Mouse (Mus musculus): Measurements from ENCODE around the gene Gdpd3.

Gdpd3 gene

DNA sequence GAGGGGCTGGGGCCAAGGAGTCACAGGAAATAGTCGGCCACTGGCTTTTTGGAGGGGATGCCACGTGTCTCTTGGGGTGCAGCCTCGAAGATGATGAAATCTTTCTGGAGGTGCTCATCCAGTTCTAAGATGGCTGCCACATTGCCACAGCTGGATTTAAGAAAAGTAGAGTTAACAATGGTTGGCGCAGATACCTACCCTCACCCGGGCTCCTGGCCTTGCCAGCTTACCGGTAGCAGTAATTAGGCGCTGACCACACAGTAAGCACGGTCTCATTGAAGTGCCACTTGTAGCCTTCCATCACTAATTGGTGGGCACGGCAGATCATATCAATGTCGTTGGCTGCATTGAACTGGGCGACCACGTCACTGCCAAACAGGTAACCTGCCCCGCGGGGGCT, 20.0 kb downstream of the Gdpd3 start:
- no peak for DNase-seq (ENCODE audit: extremely low spot score, low spot score)

DNA sequence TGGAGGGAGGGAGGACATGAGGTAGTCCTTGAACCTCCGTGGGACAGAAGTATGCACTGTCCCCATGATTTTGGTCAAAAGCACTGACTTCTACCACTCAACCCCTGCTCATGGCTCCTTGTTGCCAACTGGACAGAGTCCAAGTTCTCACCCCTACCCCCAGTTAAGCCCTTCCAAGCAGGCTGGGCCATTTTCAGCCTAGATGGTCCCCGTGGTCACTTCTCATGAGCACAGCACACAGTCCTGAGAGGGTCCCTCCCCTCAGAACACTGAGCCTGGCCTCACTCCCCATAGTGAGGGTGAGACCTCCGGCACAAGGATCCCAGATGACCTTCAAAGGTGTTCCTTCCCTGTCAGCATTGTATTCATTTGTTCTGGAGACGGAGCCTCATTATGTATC, 23.0 kb downstream of the Gdpd3 start:
- no peak for DNase-seq (ENCODE audit: extremely low spot score, low spot score)

DNA sequence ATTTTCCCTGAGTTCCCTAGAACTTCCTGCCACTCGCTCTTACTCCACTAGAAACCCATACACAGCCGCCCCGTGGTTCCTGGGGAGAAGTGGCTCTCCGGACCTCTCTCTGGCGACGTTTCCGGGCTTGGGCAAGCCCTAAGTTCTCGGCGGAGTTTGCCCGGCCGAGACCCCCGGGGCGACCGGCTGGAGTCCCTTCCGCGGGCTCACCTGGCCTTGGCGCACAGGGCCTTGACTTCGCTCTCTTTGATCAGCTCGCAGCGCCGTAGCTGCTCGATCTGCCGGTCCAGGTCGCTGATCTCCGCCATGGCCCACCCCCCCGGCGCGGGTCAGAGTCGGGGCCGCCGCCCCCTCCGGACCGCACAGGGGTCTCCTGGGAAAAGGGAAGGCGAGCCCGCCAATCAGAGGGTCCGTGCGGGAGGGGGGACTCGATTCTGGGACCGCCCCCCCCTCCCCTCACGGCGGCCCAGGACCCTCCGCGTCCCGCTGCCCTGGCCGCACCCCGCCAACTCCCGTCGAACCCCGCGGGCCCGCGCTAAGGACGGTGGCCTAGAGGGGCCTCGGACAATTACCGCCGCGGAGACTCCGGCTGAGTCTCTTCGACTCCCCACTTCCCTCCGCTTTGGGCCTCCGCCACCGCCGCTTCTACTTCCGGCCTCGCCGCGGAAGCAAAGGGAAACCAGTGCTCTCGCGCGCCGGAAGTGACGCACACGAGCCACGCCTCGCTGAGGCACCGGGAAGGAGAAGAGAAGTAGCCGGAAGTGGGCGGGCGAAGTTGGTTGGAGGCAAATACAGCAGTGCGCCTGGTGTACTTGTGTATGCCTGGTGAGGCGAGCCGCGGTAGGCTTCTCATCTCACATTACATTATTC, 26.0 kb downstream of the Gdpd3 start, which contains the start of gene Ppp4c:
TSS of gene Ppp4c (minus strand) at position 646 of the 870 bp plus-strand sequence.
- peak; percentile 99 for DNase-seq (ENCODE audit: extremely low spot score, low spot score)

DNA sequence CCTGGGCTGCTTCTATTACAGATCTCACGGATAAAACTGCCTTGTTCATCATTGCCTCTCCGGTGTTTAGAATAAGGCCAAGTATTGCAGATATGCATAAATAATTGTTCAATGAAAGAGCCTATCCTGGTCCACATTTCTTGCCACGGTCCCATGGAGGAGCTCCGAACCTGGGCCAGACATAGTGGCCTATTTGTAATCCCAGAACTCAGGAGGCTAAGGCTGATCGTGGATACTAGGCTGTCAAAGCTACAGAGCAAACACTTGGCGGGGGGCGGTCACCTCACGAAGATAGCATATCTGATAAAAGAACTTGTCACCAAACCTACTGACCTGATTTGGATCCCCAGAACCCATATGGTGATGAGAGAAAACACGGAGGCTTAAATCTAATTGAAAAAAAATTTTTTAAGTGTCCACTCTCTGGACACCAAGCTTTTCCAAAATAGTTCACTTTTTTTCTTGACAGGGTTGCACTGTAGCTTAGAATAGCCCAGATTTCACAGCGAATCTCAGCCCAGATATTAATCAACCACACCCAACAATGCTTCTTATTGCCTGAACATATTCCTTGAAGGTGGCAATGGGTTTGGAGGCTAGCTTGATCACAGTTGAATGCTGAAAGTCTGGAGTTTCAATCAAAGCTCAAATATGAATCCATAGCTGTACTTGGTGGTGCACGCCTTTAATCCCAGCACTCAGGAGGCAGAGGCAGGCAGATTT, 26.7 kb downstream of the Gdpd3 start:
- no peak for DNase-seq (ENCODE audit: extremely low spot score, low spot score)

DNA sequence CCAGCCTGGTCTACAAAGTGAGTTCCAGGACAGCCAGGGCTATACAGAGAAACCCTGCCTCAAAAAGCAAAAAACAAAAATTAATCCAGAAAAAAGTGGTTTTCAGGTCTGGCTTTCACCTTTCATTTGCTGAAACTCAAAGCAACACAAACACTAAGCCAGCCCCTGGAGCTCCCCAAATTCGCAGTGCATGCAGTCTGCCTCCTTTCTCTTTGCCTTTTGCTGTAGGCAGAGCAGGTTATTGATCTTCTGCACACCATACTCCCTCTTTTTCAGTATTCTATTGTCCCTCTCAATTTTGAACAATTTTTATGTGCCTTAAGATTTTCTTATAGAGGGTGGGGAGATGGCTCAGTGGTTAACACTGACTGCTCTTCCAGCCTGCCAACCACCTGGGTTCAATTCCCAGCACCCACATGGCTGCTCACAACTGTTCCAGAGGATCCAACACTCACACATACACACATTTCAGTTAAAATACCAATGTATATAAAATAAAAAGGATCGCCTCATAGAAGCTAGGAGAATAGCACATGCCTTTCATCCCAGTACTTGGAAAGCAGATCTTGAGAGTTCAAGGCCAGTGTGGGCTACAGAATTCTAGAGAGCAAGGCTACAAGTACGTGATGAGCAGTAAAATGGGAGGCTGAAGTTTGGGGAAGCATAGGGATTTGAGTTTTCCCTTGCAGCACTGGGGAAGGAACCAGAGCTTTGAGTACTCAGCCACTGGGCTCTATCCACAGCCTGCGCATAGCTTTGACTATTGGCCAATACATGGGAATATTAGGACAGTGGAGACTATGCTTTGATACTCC, 27.5 kb downstream of the Gdpd3 start:
- no peak for DNase-seq (ENCODE audit: extremely low spot score, low spot score)

DNA sequence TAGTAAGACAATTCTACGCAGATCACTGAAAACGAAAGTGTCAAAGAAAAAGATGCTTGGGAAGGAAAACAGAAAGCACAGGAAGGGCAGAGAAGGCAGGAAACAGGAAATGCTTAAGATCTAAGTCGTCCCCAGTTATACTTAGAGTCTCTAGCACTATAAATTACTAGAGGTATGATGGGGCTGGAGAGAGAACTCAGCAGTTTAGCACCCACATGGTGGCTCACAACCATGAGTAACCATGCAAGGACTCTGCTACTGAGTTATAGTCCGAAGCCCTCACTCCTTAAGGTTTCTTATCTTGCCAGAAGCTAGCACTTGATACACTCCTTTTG, 28.1 kb downstream of the Gdpd3 start:
- DNase-seq (ENCODE audit: extremely low spot score, low spot score) = no peak

DNA sequence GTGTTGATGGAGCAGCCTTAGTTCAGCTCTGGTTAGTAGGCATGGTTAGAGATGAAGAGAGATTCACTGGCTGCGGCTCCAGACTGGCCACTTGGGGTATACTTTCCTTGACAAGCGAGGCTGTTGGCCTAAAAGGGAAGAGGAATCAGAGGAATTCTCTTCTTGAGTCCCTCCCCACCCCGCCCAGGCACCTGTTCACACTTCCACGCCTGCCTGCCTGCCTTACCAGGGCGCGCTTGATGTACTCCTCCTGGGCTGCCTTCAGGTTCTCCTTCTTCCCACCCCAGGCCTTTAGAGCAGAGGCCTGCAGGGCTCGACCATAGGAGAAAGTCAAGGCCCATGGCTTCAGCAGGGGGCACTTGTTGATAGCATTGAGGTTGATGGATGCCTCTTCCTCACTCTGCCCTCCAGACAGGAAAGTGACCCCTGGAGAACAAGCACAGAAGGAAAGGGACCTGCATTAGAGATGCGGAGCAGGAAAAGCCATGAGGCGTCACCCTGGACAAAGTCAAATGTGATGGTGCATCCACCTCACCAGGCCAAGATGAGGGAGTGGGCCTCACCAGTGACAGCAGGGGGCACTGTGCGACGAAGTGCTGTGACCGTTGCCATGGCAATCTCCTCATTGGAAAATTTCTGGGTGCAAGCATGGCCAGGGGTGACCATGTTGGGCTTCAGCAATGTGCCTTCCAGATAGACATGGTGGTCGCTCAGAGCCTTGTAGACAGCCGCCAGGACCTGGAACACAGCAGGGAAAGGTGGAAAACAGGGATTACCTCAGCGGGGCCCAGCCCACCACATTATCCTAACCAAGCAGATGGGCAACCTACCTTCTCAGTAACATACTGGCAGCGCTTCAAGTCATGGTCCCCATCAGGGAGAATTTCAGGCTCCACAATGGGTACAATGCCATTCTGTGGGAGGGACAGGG, 29.5 kb downstream of the Gdpd3 start:
- DNase-seq (ENCODE audit: extremely low spot score, low spot score) = no peak

DNA sequence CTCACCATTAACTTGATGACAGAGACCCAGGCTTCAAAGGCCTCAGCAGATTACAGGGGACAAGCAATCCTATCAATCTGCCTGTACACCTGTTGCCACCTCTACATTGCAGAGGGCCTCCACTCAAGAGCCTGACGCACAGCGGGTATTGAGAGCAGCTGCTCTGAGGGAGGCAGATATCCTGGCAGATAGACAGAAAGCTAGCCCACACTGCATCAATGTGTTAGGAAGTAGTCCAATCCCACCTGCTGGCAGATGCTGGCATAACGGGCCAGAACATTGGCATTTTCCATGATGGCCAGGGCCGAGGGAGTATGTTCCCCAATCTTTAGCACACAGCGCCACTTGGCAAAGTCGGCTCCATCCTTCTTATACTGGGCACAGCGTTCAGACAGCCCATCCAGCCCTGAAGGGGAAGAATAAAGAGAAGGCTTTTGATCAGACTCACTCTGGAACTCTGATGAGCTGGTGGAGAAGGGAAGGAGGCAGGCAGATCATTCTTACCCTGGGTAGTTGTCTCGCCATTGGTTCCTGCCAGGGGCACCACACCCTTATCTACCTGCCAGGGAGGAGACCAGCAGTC, 30.3 kb downstream of the Gdpd3 start:
- no peak for DNase-seq (ENCODE audit: extremely low spot score, low spot score)

DNA sequence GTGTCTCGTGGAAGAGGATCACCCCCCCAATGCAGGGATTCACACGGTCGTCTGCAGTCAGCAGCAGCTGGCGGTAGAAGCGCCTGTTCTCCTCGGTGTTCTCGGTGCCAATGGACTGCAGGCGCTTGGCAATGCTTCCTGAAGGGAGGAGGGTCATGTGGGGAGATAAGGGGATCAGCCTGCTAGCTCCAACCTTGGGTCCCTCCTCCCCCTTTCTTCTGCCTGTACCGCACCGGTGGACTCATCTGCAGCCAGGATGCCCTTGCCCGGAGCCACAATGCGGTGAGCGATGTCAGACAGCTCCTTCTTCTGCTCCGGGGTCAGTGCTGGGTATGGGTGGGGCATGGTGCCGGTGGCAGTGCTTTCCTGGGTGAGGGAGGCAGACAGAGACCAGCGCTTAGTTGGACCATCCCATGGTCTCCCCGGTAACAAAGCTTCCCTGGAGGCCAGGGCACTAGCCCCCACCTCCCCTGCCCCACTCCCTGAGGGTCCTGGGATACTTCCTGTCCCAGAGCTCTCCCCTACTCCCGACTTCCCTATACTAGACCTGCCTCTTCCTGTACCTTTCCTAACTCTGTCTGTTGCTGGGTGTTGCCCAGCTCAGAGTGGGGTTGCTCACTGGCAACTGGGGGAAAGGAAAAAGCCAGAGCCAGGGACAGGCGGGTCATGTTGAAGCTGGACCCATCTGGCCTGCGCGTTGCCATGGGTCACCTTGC, 31.4 kb downstream of the Gdpd3 start, which contains the start of gene Fam57b:
TSS of gene Fam57b (plus strand) at position 258 of the 716 bp plus-strand sequence.
- no peak for DNase-seq (ENCODE audit: extremely low spot score, low spot score)

DNA sequence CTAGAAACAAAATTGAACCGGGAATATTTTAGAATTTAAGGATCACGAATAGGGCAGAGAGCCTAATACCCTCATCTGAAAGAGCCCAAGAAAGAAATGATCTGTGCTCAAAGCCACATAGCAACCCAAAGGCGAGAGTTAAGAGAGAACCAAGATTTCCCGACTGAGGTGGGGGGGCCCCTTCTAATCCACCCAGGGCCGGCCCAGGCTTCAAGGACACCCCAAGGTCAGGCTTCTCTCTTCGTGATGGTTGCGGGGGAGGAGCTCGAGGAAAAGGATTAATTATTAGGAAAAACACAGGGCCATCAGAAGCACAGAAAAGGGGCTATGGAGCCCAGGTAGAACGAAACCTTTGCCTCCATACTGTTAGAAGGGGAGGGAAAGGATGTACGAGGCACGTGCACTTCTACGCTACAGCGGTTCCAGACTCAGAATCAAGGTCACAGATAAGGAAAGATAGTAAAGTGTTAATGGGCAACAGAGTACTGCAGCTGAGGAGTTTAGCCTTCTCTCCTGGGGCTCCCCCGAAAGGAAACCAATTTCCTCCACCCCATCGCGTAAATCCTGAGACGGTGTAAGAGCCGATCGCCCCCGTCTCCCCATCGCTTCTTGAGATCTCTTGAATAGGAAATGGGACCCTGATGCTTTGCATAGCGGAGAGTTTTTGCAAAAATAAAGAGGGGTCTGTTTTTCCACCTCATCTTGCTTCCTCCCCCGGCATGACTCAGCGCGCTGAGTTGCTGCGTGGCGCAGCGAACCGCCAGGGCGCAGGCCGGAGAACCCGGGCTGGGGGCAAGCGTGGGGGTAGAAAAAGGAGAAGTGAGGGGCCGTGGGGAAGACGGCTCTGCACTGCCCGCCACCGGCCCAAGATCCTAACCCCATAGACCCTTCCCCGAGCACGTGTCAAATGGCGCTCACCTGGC, 32.3 kb downstream of the Gdpd3 start:
- no peak for DNase-seq (ENCODE audit: extremely low spot score, low spot score)

DNA sequence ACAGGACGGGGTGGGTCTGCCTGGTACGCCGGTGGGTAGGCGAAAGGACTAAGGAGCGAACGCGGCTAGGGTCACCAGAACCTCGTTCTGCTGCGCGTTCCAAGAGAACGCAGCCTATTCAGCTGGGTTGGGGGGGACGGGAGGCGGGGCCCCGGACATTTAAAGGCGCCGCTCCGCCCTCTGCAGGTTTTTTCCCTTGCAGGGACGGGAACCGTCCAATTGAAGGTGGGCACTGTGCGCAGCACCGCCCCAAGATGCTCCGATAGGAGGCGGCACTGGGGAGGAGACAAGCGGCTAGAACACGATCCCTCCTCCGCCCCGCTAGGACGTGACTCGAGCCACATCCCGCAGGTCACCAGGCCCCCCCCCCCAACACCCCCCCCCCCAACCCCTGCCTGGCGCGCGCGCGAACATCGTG, 32.9 kb downstream of the Gdpd3 start:
- peak; percentile 95 for DNase-seq (ENCODE audit: extremely low spot score, low spot score)

DNA sequence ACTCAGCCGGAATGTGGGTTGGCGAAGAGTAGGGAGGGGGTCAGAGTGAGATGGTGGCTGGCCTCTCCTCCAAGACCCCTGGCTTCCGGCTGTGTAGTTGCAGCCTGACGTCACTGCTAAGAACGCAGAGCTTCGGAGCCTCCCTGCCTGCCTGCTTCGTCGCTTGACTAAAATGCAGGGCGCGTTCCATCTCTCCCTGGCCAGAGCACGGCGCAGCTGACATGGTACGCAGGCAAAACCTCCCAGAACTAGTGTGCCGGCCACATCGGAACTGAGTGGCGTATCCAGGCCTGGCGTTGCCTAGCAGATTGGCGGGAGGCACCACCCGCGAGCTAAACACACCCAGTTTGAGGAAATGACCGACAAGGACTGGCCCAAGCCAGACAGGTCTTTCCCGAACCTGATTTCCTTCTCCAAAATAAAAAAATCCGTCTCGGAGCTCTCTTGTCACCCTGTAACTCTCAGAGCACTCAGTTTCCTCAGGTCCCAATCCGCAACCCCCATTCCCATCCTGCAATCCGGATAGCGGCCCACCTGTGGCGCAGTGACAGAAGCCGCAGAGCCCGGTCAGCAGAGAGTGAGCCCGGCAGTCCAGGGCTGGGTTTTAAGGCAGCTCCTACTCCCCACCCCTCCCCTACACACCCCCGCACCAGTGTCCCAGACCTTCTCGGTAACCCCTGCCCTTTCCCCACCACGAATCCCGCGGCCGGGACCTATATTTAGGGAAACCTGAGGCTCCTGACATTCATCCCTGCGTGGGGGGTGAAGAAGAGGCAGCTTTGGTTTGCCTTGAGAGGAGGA, 33.5 kb downstream of the Gdpd3 start:
- DNase-seq (ENCODE audit: extremely low spot score, low spot score) = no peak

DNA sequence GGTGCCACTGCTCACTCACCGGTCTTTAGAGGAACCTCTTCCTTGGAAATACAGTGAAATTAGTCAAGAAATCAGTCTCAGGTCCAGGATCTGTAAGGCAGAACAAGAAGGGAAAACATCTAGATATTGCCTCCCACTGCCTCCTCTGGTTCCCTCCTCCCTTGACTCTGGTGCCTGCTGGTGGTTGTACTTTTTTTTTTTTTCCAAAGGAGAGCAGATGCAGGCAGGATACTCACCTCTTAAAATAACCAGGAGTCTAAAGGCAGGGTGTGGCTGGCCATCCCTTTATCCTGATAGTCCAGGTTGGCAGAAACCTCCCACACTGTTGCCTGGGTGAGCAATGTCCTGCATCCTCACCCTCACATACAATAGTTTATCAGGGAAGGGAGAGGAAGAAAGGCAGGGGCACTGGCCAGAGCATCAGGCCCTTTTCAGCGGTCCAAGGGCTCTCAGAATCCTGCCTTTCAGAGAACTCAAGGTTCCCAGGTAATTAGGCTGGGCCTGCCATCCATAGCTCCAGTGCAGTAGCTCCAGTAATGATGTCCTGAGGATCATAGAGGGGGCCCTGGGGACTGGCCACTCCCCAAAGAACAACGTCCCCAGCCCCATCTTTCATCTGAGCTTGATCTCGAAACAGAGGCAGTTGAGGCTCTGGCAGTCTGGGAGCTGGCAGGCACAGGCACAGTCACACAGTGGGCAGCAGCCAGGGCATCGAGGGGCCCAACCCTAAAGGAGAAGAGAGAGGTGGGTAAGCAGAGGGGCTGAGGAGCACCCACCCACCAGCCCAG, 34.3 kb downstream of the Gdpd3 start:
- DNase-seq (ENCODE audit: extremely low spot score, low spot score) = no peak

DNA sequence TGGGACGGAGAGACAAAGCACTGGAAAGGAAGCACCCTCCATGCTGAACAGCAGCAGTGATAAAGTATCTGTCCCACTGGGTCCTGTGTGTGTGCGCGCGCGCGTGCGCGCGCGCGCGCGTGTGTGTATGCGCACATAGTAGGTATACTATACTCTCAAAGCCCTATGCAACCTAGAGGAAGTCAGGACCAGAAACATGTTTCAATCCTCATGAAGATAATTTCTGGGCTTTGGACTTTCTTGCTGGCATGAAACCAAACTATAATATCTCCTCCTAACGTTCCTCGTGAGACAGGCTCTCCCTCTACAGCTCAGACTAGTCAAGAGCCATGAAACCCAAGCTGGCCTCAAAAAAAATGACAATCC, 34.9 kb downstream of the Gdpd3 start:
- no peak for DNase-seq (ENCODE audit: extremely low spot score, low spot score)

DNA sequence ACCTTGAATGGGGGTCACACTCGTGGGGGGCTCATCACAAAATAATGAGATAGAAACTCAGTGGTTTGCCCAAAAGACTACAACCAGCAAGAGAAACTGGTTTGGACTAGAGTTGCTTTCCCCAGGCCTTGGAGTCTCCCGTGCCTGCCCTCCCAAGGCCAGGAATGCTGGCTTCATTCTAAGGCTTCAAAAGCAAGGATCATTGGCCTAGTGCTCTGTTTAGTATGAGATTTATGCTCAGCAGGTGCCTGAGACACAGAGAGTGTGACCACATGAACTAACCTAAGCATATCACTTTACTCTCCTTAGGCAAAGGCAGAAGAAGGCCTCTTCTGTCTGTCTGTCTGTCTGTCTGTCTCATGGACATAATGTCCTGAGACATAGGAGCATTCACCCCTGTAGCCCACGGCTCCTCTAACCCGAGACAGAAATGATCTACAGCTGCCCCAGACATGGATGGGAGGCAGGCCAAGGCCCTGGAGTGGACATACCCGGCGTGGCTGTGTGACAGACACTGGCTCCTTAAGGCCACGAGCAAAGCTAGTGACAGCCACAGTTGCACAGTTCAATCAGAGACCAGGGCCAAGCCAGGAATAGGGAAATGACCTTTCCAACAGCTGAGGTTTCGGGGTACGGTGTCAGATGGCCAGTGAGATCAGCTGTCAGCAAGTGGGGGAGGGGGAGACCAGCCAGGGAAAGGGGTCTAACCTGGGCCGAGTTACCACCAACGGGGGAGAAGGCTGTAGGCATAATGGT, 36.2 kb downstream of the Gdpd3 start:
- no peak for DNase-seq (ENCODE audit: extremely low spot score, low spot score)

DNA sequence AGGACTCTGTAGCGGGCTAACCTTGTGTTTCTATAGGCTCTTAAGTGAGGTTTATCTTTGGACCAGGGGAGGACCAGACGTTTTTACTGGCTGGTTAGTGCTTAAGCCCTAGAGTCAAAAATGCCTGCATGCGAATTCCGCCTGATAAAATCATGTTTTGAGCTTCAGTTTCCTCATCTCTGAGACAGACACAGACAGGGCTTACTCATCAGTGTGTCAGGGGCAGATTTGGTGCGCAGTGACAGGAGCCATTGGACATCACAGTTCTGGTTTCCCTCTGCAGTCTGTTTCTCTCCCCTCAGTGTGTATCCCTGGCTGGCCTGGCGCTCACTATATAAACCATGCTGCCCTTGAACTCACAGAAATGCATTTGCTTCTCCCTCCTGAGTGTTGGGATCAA, 37.0 kb downstream of the Gdpd3 start:
- no peak for DNase-seq (ENCODE audit: extremely low spot score, low spot score)

Data from neural tube, embryonic 10.5 days (tissue).